12 mouse cellular contexts compared by ENCODE assay signal in the genomic region with DNA sequence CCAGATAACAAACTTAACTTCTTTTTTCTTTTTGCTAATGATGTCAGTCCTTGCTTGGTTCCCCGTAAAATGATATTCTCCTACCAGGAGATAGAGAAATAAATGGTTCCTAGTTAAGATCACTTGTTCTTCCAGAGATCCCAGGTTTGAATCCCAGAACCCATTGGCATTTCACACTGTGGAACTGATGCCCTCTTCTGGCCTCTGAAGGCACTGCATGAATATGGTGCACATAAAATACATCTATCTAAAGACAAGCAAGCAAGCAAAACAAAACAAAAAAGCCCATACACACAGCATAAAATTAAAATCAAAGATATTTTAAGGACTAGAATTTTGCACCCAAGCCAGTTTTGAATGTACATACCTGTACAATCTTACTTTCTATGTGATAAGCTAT.
DNase-seq lines count a peak whose midpoint lies in the region; ATAC-seq and TF ChIP-seq lines count a peak whose summit lies in the region.
"Had no signal": no experiment of that assay in that cellular context is flagged by ENCODE, and none has a peak within 500 bp of the region (broad histone marks: within the 10 kb centered on the region; RNA-seq: fewer than 3 reads in every experiment).

No protein-coding gene starts in this region.

- no peak overlapping the region for H3K27ac ChIP-seq in kidney, adult 2 months (ENCODE audit: insufficient read depth, low read depth, low read length)
- H3K27ac ChIP-seq in kidney, embryonic 15.5 days: no peak overlapping the region
- no peak overlapping the region for H3K27ac ChIP-seq in lung, postnatal 0 days (ENCODE audit: low read length)
- no peak overlapping the region for H3K27ac ChIP-seq in cortical plate, adult 2 months (ENCODE audit: insufficient read depth, low read length)

- no peak overlapping the region for H3K4me3 ChIP-seq in kidney, adult 2 months (ENCODE audit: insufficient read depth, low read depth, low read length)
- H3K4me3 ChIP-seq in kidney, embryonic 15.5 days (replicated peaks): no peak overlapping the region
- H3K4me3 ChIP-seq in lung, postnatal 0 days (ENCODE audit: low read depth, low read length): no peak overlapping the region
- no peak overlapping the region for H3K4me3 ChIP-seq in cortical plate, adult 2 months (ENCODE audit: insufficient read depth, low read length)

- no peaks in the 10 kb centered on the region for H3K36me3 ChIP-seq in kidney, adult 2 months (ENCODE audit: control insufficient read depth, insufficient read depth, low read length)
- no peaks in the 10 kb centered on the region for H3K36me3 ChIP-seq in kidney, embryonic 15.5 days
- H3K36me3 ChIP-seq in lung, postnatal 0 days (ENCODE audit: insufficient read depth, low read length): no peaks in the 10 kb centered on the region

- WGBS in kidney, adult 2 months: 91% methylated on average over 1 of the region's 1 CpGs
- WGBS in kidney, embryonic 15.5 days: 95% methylated on average over 1 of the region's 1 CpGs
- WGBS in lung, postnatal 0 days: 97% methylated on average over 1 of the region's 1 CpGs

- no peaks in the 10 kb centered on the region for H3K9me3 ChIP-seq in kidney, embryonic 15.5 days (replicated peaks)
- no peaks in the 10 kb centered on the region for H3K9me3 ChIP-seq in lung, postnatal 0 days (ENCODE audit: low read length)

- no peak for ATAC-seq in kidney, embryonic 15.5 days (replicated peaks; ENCODE audit: low FRiP score)
- no peak for ATAC-seq in lung, postnatal 0 days

- peak; percentile 37 for DNase-seq in embryo, embryonic 10 days (ENCODE audit: low spot score)
- DNase-seq in embryo, embryonic 9.5 days (ENCODE audit: extremely low spot score): no peak
- DNase-seq in kidney, adult 2 months: no peak
- no peak for DNase-seq in lung, postnatal 0 days (ENCODE audit: low spot score)
- DNase-seq in lung, postnatal 14 days: no peak
- DNase-seq in right cerebral cortex, postnatal 36 days (ENCODE audit: low spot score in 2 of 2): no peak
- DNase-seq: adrenal gland, postnatal 25 days; layer of hippocampus, postnatal 36 days; right cerebral cortex, postnatal 25 days; thymus, postnatal 14 days had no signal

- H3K4me1 ChIP-seq in kidney, adult 2 months (ENCODE audit: control insufficient read depth, insufficient read depth, low read length): no peaks in the 10 kb centered on the region
- H3K4me1 ChIP-seq in kidney, embryonic 15.5 days: no peaks in the 10 kb centered on the region
- no peaks in the 10 kb centered on the region for H3K4me1 ChIP-seq in lung, postnatal 0 days (ENCODE audit: insufficient read depth, low read depth, low read length)
- no peaks in the 10 kb centered on the region for H3K4me1 ChIP-seq in cortical plate, adult 2 months (ENCODE audit: control insufficient read depth, insufficient read depth, low read length)

- no peak overlapping the region for H3K4me2 ChIP-seq in kidney, embryonic 15.5 days
- no peak overlapping the region for H3K4me2 ChIP-seq in lung, postnatal 0 days (replicated peaks; ENCODE audit: low read depth, low read length)

- TF ChIP-seq POLR2A in kidney, adult 2 months (IDR thresholded peaks at IDR 0.05; ENCODE audit: low read depth, low read length): no peak
- TF ChIP-seq POLR2A in cortical plate, adult 2 months (IDR thresholded peaks at IDR 0.05; ENCODE audit: extremely low read depth, insufficient read depth, low read length): no peak

- TF ChIP-seq EP300 in lung, postnatal 0 days (IDR thresholded peaks at IDR 0.05): no peak

- H3K27me3 ChIP-seq in kidney, adult 2 months (replicated peaks; ENCODE audit: control insufficient read depth, insufficient read depth, low read length): no peaks in the 10 kb centered on the region
- H3K27me3 ChIP-seq in kidney, embryonic 15.5 days: no peaks in the 10 kb centered on the region
- no peaks in the 10 kb centered on the region for H3K27me3 ChIP-seq in lung, postnatal 0 days (replicated peaks; ENCODE audit: insufficient read depth, low read length)

- TF ChIP-seq CTCF in kidney, adult 2 months (conservative IDR thresholded peaks at IDR 0.05; ENCODE audit: insufficient read depth, insufficient read length, low read depth, low read length): 0 out of 2 replicates have a peak, but pooled peaks have one; percentile 9
- peak; percentile 31; the same call in 1 of the 2 replicates for TF ChIP-seq CTCF in lung, postnatal 0 days (IDR thresholded peaks at IDR 0.05)
- 0 out of 2 replicates have a peak, but pooled peaks have one; percentile 4 for TF ChIP-seq CTCF in cortical plate, adult 2 months (IDR thresholded peaks at IDR 0.05; ENCODE audit: extremely low read depth, insufficient read depth, low read length)

- H3K9ac ChIP-seq in kidney, embryonic 15.5 days: no peak overlapping the region
- H3K9ac ChIP-seq in lung, postnatal 0 days (replicated peaks; ENCODE audit: low read depth): no peak overlapping the region
